Mouse (Mus musculus): ENCODE measurements at regions not wholly inside any gene's neighbourhood (a gene's known extent, or its start where the extent isn't known, plus 50 kb on each side); places are given as distances from the start of the nearest gene placed in this dataset.

- Histone ChIP-seq H3K4me1 (no peaks in the 10 kb centered on the region), H3K4me2 (no peak overlapping the region), H3K27me3 (no peaks in the 10 kb centered on the region), H3K27ac (no peak overlapping the region), H3K9ac (no peak overlapping the region), H3K4me3 (replicated peaks) (no peak overlapping the region), H3K36me3 (no peaks in the 10 kb centered on the region), H3K9me3 (replicated peaks) (no peaks in the 10 kb centered on the region)
- ATAC-seq (replicated peaks; ENCODE audit: low FRiP score): no peak
- 78% methylated on average over 4 of the region's 4 CpGs for WGBS
Measured at GRCm38 (mm10) chr12:9948784-9949183, 378.9 kb downstream of the Osr1 start.

- no peaks in the 10 kb centered on the region for H3K27me3 ChIP-seq
- WGBS: 87% methylated on average over 2 of the region's 2 CpGs
- H3K4me3 ChIP-seq (replicated peaks): no peak overlapping the region
- H3K4me1 ChIP-seq: no peaks in the 10 kb centered on the region
- no peaks in the 10 kb centered on the region for H3K9me3 ChIP-seq (replicated peaks)
- no peaks in the 10 kb centered on the region for H3K36me3 ChIP-seq
- H3K27ac ChIP-seq: no peak overlapping the region
- no peak overlapping the region for H3K9ac ChIP-seq
- no peak for ATAC-seq (replicated peaks; ENCODE audit: low FRiP score)
- H3K4me2 ChIP-seq: no peak overlapping the region
Measured at GRCm38 (mm10) chr12:9952372-9952771, 382.5 kb downstream of the Osr1 start.

- WGBS: 76% methylated on average over 6 of the region's 6 CpGs
- no peak overlapping the region for H3K27ac ChIP-seq
- no peaks in the 10 kb centered on the region for H3K4me1 ChIP-seq
- no peak overlapping the region for H3K9ac ChIP-seq
- no peak overlapping the region for H3K4me2 ChIP-seq
- no peaks in the 10 kb centered on the region for H3K9me3 ChIP-seq (replicated peaks)
- H3K36me3 ChIP-seq: no peaks in the 10 kb centered on the region
- no peak overlapping the region for H3K4me3 ChIP-seq (replicated peaks)
- no peak for ATAC-seq (replicated peaks; ENCODE audit: low FRiP score)
- H3K27me3 ChIP-seq: no peaks in the 10 kb centered on the region
Measured at GRCm38 (mm10) chr12:9954178-9954888, 384.4 kb downstream of the Osr1 start.

DNA sequence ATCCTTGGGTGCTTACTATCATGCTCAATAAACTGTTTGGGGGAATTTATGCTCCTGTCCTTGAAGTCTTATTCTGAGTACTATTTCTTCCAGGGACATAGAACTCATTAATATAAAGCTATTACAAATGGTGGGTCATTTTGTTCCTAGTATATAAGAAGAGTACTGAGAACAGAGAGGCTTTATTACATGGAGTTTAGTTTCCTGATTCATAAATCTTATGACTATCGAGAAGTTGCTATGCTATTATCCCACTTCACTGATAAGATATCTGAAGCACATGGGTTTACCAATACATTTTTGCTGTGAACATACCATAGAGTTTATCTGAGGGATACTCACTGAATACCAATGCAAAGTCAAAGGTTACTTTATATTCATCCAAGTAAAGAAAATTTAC lies 399.5 kb downstream of the Osr1 start:
- Histone ChIP-seq H3K36me3 (no peaks in the 10 kb centered on the region), H3K27ac (no peak overlapping the region), H3K27me3 (no peaks in the 10 kb centered on the region), H3K4me1 (no peaks in the 10 kb centered on the region), H3K9ac (no peak overlapping the region), H3K9me3 (replicated peaks) (no peaks in the 10 kb centered on the region), H3K4me2 (no peak overlapping the region), H3K4me3 (replicated peaks) (no peak overlapping the region)
- ATAC-seq (replicated peaks; ENCODE audit: low FRiP score): no peak
- 86% methylated on average over 1 of the region's 1 CpGs for WGBS

DNA sequence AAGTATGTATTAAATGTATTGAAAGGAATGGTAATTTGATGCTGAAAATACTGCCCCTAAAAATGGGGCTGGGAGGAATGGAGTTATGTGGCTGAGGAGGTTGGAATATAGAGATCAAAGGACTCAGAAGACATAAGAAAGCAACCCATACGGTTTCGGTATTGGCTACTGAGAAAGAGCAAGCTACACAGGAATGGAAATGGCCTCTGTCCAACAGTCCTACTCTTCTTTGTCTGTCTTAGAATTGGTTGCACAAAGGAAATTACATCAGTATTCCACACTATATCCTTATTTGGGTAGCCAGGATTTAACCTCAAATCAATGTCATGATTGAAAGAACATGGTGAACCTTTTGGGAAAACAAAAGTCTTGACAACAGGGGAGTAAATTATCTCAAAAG lies 399.0 kb upstream of the Nt5c1b start:
- no peak overlapping the region for H3K4me3 ChIP-seq (replicated peaks)
- 84% methylated on average over 2 of the region's 2 CpGs for WGBS
- no peak for ATAC-seq (replicated peaks; ENCODE audit: low FRiP score)
- H3K9me3 ChIP-seq (replicated peaks): no peaks in the 10 kb centered on the region
- H3K27me3 ChIP-seq: no peaks in the 10 kb centered on the region
- H3K36me3 ChIP-seq: no peaks in the 10 kb centered on the region
- no peak overlapping the region for H3K9ac ChIP-seq
- H3K4me2 ChIP-seq: no peak overlapping the region
- no peaks in the 10 kb centered on the region for H3K4me1 ChIP-seq
- H3K27ac ChIP-seq: no peak overlapping the region

DNA sequence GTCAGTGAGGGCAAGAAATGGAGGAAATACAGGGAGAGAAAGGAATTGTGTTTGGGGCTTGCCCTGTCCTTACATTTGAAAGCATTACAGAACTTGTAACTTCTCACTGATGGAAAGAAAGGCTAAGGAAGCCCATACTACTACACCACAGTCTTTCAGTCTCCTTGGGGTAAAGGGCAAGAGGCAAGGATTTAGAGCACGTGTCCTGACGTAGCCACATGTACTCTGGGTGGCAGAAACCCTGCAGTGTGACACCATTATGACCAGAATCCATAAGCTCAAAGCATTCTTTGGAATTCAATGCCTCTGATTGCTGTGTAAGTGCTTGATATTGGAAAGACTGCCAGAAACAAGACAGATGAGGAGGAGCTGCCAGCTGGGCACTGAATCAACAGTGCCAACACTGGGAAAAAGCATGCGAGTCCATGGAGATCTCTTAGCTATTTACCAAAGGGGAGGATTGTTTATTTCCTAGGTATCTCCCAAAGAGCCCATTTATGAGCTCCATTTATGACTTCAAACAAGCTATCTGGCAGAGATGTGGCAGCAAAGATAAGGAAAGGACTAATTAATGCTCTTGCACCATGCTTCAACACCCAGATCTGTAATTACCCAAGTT lies 391.2 kb upstream of the Nt5c1b start:
- H3K27me3 ChIP-seq: no peaks in the 10 kb centered on the region
- no peak overlapping the region for H3K4me3 ChIP-seq (replicated peaks)
- 79% methylated on average over 3 of the region's 3 CpGs for WGBS
- no peaks in the 10 kb centered on the region for H3K36me3 ChIP-seq
- H3K27ac ChIP-seq: no peak overlapping the region
- no peaks in the 10 kb centered on the region for H3K4me1 ChIP-seq
- H3K4me2 ChIP-seq: no peak overlapping the region
- H3K9me3 ChIP-seq (replicated peaks): no peaks in the 10 kb centered on the region
- ATAC-seq (replicated peaks; ENCODE audit: low FRiP score): no peak
- no peak overlapping the region for H3K9ac ChIP-seq

- Histone ChIP-seq H3K4me2 (no peak overlapping the region), H3K4me3 (replicated peaks) (no peak overlapping the region), H3K9ac (no peak overlapping the region), H3K27me3 (no peaks in the 10 kb centered on the region), H3K27ac (no peak overlapping the region), H3K4me1 (no peaks in the 10 kb centered on the region), H3K9me3 (replicated peaks) (no peaks in the 10 kb centered on the region), H3K36me3 (no peaks in the 10 kb centered on the region)
- no peak for ATAC-seq (replicated peaks; ENCODE audit: low FRiP score)
- WGBS: 81% methylated on average over 1 of the region's 1 CpGs
Measured at GRCm38 (mm10) chr12:9979113-9979507, 390.7 kb upstream of the Nt5c1b start.

DNA sequence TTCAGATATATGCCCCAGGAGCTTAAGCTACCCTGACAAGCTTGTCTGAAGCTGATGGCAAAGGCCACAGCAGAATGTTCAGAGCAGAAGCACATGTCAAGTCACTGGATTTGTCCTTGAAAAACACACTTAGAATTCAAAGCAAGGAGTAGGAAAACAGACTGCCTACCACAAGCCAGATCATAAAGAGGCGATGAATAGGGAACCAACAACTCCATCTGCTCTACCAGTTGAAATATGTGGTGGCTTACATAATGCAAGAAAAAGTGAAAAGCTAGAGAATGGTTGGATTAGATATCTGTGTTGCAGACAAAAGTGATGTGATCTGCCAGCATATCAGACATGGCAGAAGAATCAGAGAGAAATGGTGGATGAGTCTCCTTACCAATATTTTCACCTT lies 378.5 kb upstream of the Nt5c1b start:
- H3K27me3 ChIP-seq: no peaks in the 10 kb centered on the region
- no peak for ATAC-seq (replicated peaks; ENCODE audit: low FRiP score)
- H3K4me3 ChIP-seq (replicated peaks): no peak overlapping the region
- no peak overlapping the region for H3K9ac ChIP-seq
- H3K4me1 ChIP-seq: peaks cover 1% of the 10 kb centered on the region; the same call in 1 of the 2 replicates
- no peaks in the 10 kb centered on the region for H3K36me3 ChIP-seq
- no peak overlapping the region for H3K4me2 ChIP-seq
- no peaks in the 10 kb centered on the region for H3K9me3 ChIP-seq (replicated peaks)
- H3K27ac ChIP-seq: no peak overlapping the region
- 88% methylated on average over 1 of the region's 1 CpGs for WGBS

DNA sequence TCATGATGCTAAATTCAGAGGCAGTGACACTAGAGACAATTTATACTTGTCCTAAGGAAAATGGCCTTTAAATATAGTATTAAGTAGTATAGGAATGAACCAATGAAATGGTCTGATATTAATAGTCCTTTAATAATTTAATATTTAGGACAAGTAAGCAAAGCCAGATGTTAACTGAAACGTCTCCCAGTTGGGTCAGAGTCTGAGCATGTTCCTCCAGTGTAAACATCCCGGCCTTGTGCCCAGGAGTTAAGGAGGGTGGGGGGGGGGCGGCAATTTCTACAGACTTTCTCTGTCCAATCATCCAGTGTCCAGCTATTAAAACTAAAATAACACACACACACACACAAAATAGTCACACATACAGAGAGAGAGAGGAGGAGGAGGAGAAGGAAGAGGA lies 374.1 kb upstream of the Nt5c1b start:
- H3K4me2 ChIP-seq: no peak overlapping the region
- 63% methylated on average over 3 of the region's 3 CpGs for WGBS
- H3K36me3 ChIP-seq: no peaks in the 10 kb centered on the region
- H3K27ac ChIP-seq: no peak overlapping the region
- H3K4me3 ChIP-seq (replicated peaks): no peak overlapping the region
- H3K4me1 ChIP-seq: peaks cover 15% of the 10 kb centered on the region; the same call in 1 of the 2 replicates
- no peak overlapping the region for H3K9ac ChIP-seq
- no peaks in the 10 kb centered on the region for H3K27me3 ChIP-seq
- no peak for ATAC-seq (replicated peaks; ENCODE audit: low FRiP score)
- H3K9me3 ChIP-seq (replicated peaks): no peaks in the 10 kb centered on the region

DNA sequence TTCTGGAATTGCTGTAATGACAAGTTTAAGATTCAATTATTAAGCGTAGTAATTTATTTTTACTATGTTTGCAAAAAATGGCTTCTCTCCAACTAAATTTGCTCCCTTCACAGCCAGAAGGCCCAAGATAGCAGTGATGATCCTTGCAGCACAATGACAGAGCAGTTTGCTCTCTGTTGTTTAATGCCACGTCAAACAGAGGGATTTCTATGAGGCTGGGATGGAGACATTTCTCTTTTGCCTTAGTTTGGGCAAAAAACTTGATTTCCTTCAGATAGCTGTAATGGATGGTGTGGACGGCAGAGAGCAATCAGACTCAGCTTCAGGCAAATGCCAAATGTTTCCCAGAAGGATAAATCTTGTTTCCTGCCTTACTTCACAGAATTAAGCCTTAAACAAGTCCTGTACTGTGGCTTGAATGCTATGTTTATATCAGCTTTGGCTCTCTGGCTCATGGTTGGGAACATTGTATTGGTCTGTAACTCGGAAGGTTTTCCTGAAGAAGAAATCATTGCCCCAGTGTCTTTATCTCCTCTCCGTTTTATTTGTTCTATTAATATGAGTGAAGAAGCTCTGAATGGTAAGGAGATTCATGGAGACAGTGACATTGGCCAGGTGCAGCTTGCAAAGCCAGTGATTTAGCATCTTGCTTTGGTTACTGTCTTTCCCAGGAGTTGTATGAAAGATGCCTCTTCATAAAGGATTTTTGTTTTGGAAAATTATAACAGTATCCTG lies 373.2 kb upstream of the Nt5c1b start:
- H3K4me1 ChIP-seq: peaks cover 15% of the 10 kb centered on the region; the same call in 1 of the 2 replicates
- H3K4me2 ChIP-seq: peak overlapping the region; percentile 23; the same call in 1 of the 2 replicates
- peak overlapping the region; percentile 73 for H3K27ac ChIP-seq
- no peaks in the 10 kb centered on the region for H3K36me3 ChIP-seq
- H3K9me3 ChIP-seq (replicated peaks): no peaks in the 10 kb centered on the region
- H3K27me3 ChIP-seq: no peaks in the 10 kb centered on the region
- ATAC-seq (replicated peaks; ENCODE audit: low FRiP score): no peak
- WGBS: 52% methylated on average over 5 of the region's 5 CpGs
- no peak overlapping the region for H3K9ac ChIP-seq
- no peak overlapping the region for H3K4me3 ChIP-seq (replicated peaks)

DNA sequence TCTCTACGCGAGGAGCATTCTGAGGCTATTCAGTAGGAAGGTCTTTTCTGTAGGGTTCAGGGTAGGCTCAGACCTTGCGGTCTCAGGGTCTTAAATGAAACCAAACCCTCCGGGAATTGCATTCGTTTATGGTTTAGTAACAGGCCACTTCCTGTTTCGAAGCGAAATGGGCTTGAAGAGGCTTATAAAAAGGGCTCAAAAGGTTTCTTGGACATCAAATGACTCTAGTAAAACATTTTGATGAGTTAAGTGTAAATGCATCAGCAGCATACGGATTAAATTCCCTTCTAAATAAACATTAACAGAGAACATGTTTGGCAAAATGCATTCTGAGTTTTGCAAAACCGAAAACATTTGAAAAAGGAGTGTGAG lies 372.6 kb upstream of the Nt5c1b start:
- H3K9ac ChIP-seq: no peak overlapping the region
- H3K27ac ChIP-seq: peak overlapping the region; percentile 73
- H3K4me2 ChIP-seq: peak overlapping the region; percentile 23; the same call in 1 of the 2 replicates
- H3K4me3 ChIP-seq (replicated peaks): no peak overlapping the region
- H3K36me3 ChIP-seq: no peaks in the 10 kb centered on the region
- H3K27me3 ChIP-seq: no peaks in the 10 kb centered on the region
- WGBS: 30% methylated on average over 9 of the region's 9 CpGs
- no peak for ATAC-seq (replicated peaks; ENCODE audit: low FRiP score)
- H3K9me3 ChIP-seq (replicated peaks): no peaks in the 10 kb centered on the region
- peaks cover 15% of the 10 kb centered on the region; the same call in 1 of the 2 replicates for H3K4me1 ChIP-seq

- ATAC-seq (replicated peaks; ENCODE audit: low FRiP score): no peak
- 28% methylated on average over 3 of the region's 3 CpGs for WGBS
- Histone ChIP-seq H3K36me3 (no peaks in the 10 kb centered on the region), H3K9ac (no peak overlapping the region), H3K4me1 (peaks cover 15% of the 10 kb centered on the region; the same call in 1 of the 2 replicates), H3K4me2 (no peak overlapping the region), H3K4me3 (replicated peaks) (no peak overlapping the region), H3K27me3 (no peaks in the 10 kb centered on the region), H3K27ac (peak overlapping the region; percentile 73), H3K9me3 (replicated peaks) (no peaks in the 10 kb centered on the region)
Measured at GRCm38 (mm10) chr12:9997571-9997970, 372.2 kb upstream of the Nt5c1b start.
